Mouse (Mus musculus) layer of hippocampus, postnatal 14 days (tissue): ENCODE results near the gene Cavin1. TPM values are rescaled to one million over a fixed set of nuclear protein-coding genes. Genes with fewer than 3 reads are reported as not detected.

Experiments
- DNase-seq, 2 experiments: peaks; one replicate each; pipeline ENCODE4 v3.0.0; 2021 to 2022; ENCODE audit warnings: low spot score in 2 of 2, mixed read lengths in 1 of 2
- total RNA-seq, 2 experiments: library from RNA; stranded (reverse); gene quantifications; 2 replicates each; pipeline ENCODE4 v1.2.3; 2021

The Cavin1 gene
- total RNA-seq, 2 experiments from 2014 or later: 16.3 to 21.5 TPM

DNA sequence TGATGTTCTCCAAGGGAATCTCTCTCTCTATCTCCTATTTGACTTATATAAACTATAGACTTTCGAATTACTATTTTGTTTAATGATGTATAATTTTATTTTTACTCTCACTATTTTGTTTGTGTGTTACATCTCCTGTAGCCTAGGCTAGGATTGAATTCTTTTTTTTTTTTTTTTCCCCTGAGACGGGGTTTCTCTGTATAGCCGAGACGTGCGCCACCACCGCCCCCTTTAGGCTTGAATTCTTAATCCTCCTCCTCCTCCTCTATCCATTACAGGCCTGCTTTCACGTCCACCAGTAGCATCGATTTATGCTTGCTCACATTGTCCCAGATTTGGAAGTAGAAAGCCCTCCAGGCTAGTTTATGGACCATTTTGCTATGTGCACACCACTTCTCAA is 11.4 kb upstream of the Cavin1 start:
- DNase-seq: no peak

DNA sequence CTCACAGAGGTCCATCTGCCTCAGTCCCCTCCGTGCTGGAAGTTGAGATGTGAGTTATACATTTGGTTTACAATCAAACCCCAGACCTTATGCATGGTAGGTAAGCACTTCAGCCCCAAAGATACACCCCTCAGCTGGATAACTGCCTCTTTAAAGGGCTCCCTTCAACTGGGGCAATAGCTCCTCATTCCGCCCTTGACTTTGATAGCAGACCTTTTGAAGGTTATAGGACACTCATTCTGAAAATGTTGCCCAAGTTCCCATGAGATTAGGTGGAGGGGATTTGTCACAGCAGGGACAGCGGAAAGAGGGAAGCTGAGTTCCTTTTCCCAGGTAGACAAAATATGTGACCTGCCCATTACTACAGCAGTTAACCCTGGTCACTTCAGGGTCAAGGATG is 10.5 kb upstream of the Cavin1 start:
- DNase-seq: no peak

DNA sequence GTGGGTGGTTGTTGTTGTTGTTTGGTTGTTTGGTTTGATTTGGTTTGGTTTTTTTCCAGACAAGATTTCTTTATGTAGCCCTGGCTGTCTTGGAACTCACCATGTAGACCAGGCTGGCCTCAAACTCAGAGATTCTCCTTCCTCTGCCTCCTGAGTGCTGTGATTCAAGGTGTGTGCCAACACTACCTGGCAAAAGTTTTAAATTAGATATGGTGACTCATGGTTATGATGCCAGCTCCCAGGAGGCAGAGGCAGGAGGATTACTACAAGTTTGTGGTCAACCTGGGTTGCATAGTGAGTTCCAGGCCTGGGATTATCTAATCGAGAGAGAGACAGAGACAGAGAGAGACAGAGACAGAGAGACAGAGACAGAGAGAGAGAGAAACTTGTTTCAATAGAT is 9.8 kb upstream of the Cavin1 start:
- no peak for DNase-seq

DNA sequence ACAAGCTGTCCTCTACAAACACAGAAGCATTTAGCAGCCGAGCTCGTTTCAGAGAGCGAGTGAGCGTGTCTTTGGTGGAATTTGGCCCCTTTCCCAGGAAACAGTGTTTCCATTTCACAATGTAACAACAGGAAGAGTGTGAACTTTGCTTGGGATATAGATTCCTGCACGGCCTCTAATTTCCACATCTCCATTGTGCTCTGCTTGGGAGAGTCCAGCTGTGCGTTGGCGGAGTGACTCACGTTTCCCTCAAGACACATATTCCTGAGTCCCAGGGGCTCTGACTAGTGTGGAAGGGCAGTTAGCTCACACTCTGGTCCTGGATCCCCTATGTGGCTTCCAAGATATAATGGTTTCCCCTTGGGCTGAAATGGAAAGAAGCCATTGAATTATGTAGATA is 9.2 kb upstream of the Cavin1 start:
- no peak for DNase-seq

DNA sequence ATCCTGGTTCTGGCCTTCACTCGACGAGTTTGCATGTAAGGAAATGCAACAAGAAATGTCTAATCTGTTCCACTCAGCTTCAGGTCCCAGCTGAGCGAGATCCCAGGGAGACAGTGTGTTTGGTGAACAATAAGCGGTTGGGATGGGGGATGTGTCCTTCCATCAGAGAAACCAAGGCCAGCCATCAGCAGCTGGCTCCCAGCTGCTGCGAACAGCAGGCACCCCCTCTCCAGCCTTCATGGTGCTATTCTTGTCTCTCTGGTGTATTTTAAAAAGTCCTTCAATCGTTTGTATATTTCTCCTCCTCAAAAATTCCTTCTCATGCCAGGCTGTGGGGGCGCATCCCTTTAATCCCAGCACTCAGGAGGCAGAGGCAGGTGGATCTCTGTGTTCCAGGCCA is 4.6 kb upstream of the Cavin1 start:
- no peak for DNase-seq

DNA sequence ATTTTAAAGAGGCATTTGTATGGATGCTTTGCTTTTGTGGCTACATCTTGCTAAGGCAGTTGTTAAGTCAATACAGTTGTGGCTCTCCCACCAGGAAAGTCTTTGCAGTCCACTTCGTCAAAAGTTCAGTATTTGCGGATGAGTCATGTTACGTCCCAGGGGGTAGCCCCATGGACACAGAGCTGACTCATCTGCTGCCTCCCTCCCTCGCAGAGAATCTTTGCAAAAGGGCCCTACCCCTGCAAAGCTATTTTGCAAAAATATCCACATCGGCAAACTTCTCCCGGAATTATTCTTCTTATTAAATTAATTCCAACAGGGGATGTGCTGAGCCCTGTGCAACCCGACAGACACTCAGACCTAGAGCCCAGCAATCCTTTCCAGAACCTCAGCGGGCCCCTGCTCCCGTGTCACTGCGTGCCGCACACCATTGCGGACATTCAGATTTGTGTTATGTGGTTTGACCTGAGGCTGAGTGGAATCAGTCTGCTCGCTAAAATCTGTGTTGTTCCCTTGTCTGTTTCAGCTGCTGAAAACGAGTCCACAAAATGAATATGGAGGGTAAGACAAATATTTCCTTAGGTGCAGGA is 3.8 kb upstream of the Cavin1 start:
- no peak for DNase-seq

DNA sequence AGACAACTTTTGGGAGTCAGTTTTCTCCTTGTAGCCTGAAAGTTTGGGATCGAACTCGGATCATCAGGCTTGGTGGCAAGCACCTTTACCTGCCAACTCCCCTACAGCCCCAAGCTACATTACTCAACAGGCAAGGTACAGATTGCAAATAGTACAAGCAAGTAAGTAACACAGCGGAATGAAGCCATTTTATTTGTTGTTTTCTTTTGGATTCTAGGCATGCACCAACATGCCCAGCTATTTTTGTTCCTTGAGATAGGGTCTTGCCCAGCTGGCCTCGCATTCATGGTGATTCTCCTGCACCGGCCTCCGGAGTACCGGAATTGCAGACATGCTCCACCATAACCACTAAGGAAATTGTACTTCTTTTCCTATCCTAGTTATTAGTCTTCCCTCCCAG is 2.6 kb upstream of the Cavin1 start:
- no peak for DNase-seq

DNA sequence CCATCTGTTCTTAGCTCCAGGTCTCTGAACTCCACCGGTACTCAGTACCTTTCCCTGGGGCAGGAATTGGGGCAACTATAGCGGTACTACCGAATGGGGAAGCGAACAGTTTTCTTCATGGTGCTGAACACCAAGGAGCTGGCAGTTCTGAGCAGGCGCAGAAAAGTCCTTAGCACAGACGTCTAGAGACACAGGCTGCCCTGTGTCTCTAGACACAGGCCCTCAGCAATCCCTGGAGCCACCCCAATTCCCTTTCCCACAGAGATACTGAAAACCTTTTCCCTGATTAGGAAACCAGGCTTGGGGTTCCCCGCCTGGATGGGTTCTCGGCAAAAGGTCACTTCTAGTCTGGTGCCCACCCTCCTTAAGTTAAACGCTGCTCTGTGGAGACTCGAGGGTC is 768 bp upstream of the Cavin1 start:
- no peak for DNase-seq

DNA sequence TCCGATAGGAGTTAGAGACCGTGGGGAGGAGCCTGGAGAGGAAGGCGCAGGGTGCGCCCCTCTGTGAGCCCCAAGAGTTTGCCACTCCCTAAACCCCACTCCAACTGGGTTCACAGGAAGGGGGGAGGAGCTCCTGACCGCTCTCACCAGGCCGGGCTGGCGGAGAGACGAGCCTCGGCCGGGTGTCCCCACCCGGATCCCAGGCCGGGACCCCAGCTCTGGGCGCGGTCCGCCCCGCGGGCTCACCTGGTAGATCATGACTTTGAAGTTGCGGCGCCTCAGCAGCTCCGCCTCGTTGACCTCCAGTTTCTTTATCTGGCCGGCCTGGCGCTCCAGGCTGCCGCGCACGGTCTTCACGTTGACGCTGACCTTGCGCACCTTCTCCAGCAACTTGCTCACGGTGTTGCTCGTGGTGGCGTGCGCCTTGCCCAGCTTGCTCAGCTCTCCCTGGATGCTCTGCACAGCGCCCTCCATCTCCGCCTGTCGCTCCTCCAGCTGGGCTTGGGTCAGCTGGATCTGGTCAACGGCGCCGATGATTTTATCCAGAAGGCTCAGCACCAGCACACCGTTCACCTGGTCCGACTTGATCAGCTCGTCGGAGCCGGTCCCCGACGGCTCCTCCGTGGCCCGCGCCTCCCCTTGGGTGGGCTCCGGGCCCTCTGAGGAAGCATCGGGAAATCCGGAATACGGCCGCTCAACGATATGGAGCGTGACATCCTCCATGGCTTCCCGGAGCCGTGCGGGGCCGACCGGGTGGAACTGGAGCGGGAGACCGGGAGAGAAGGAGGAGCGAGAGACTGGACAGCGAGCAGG is 737 bp downstream of the Cavin1 start:
- DNase-seq: no peak

DNA sequence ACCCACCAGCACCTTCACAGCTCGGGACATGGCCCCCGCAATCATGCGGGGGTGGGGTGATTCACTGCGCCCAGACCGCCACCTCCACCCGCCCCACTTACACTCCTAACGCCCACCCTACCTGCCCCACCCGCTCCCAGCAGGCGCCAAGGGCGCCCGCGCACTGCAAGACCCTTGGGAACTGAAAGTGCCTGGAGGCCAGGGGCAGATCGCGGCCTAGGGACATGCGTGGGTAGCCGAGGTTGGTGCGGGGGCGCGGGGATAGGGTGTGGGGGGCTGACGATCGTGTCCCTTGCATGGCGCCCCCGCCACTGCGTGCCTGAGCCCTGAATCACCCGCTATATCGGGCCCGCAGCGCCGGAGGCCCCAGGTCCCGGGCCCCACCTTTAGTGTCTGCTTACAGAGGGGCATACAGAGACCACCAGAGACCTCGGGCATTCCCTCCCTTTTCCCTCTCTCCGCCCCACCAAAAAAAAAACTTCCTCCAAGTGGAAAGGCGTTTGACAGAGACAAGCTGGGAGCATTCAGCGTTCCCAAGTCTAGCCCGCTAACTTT is 1.4 kb downstream of the Cavin1 start:
- DNase-seq: no peak

DNA sequence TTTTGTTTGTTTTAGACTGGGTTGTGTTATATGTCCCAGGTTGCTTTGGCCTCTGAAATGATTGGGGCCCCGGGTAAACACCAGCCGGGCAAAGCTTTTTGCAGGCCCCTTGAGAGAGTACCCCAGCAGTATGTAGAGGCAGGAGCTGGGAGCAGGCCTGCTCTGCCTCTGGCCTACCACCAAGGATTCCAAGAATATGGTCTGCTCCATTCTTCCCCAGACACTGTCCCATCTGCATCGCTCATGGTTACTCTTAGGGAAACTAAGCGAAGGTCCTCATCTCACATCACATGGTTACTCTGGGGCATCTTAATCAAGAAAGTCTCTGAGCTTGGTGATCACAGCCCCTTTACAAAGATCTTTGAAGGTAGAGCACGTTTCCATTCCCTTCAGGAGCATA is 2.2 kb downstream of the Cavin1 start:
- DNase-seq: no peak

DNA sequence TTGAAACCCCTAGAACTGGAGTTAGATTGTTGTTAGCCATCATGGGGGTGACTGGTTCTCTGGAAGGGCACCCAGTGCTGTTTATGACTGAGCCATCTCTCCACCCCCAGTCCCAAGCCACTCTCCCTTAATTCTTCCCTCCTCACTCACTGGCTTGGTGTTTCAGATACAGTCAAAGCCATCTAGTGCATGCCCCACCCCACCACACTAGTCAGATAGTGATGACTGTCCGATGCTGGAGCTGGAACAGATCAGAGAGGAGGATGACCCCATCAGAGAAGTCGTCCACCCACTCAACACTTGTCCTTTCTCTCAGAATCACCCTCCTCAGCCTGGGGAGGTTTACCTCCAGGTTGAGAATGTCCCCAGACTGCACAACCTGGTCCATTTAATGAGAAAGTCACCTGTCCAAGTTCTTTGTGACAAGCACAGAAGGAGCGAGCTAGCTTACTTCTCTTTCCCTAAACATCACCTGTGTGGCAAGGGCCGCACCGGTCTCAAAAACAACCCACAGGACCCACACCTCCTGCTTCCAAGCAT is 2.7 kb downstream of the Cavin1 start:
- no peak for DNase-seq

DNA sequence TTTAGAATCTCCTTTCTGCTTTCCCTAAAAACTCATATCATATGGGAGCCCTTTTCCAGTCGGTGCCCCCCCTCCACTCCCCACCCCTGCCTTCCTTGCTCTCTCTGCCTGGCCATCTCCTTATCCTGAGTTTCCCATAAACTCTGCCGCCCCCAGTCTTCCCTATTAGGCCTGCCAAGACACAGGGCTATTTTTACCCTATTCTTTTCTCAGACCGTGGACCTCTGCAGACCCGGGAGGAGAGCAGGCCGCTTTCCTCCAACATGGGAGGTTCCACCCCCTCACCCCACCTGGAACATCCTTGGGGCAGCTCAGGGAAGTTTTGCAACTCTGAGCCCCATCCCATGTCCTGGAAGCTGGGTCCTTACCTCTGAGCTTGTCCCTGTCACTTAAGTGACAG is 3.3 kb downstream of the Cavin1 start:
- no peak for DNase-seq

DNA sequence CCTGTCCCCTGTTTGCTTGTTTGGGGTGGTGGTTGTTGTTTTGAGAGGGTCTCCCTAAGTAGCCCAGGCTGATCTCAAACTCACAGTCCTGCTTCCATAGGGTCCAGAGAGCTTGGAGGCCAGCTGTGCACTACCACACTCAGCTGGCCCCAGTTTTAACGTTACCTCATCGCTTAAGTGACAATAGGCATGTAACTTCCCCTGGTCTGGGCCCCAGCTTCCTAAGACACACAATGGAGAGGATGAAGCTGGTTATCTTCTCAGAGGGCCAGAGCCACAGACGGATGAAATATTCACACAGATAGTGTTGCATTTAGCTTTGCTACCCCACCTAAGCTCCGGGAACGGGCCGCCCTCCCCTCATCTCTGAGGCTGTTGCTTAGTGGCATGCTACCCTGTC is 4.9 kb downstream of the Cavin1 start:
- DNase-seq: no peak

DNA sequence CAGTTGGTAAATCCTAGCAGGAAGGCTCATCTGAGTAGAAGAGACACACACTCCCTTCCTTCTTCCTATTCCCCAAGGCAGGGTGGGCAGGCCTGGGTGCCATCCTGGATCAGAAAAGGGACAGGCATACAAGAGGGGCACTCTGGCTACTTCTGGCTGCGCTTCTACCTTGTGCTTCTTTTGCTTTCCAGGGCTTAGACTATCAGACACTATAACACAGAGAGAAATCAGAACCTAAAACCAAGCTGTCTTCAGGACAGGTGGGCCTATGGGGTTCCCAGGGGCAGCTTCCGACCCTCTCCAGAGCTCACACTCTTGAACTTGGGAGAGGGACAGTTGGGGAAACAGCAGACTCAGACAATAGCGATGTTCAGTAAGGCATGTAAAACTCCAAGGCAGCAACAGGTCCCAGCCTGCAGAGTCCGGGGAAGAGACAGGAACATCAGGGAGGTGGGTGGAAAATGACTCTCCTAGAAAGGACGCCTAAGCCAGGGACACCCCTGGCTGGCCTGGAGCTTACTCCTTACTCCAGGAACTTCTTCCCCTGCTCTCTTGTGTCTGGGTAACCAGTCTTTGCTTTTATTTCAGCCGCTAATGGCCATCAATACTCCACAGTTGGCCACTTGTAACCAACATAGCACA is 5.7 kb downstream of the Cavin1 start:
- no peak for DNase-seq

DNA sequence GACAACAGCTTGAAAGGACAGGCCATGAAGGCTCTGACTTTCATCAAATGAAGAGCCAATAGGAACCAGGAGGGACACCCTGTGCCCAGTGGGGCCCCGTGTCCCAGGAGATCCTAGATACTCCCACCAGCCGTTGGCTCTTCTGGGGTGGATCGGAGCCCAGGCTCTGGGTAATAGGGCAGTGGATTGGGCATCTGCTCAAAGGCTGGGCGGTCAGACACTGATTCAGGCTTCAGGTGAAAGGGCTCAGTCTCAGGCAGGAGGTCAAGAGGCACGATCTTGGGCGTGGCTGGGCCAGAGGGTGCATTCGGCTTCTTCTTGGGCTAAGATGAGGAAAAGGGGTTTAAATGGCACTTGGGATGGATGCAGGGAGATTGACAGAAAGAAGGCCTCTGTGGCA is 6.5 kb downstream of the Cavin1 start:
- DNase-seq: no peak

DNA sequence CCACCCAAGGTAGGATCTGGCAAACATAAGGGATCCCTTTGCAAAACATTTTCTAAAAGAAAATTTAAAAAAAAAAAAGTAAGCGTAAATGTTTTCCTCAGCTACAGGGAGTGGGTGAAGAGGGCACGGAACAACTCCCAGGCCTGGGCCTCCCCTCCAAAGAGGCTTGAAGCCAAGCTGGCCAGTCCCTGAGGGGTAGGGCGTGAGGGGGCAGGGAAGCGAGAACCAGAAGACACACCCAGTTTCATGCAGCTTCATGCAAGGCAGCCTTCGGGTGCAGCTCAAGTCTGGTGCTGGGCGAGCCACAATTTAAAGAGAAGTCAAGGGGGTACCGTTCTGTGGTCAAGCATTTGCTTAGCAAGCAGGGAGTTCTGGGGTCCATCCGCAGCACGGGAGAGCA is 7.0 kb downstream of the Cavin1 start:
- DNase-seq: no peak

DNA sequence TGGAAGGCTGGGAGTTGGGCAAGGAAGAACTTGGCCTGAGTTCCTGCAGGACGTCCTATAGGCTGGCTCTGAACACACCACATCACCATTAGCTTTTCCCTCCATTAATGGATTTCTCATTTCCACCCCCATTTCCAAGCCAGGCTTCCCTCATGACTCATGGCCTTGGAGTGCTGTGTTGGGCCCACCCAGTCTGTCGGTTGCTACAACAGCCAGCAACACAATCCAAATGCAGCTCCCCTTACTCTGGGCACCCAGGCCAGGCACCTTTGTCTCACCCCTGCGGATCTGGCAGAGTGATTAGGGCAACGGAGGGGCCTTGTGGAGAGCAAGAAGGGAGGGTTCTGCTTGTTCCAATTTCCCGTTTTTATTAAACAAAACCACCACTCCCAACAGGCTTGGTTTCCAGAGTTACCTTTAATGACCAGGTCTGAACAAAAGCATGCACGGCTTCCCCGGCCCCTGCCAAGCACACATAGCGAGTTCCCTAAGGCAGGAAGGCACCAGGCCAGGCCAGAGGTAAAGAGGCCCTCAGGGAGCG is 8.2 kb downstream of the Cavin1 start:
- no peak for DNase-seq

DNA sequence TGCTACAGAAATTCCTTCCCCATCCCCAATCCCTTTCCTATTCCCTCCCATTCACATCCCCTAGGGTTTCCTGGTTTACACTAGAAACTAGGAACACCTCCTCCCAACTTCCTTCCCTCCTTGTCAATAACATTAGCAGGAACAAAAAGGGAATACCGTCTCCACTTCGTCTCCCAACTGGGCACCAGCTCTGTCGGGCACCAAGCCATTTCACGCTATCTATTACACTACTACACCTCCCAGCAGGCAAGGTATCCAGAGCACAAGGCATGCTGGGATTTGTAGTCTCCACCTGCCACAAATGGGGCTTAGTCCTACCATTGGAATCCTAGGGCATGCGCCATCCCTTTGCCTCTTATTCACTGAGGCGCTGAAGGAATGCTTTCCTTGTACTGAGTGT is 10.1 kb downstream of the Cavin1 start:
- peak in 1 of 2 experiments; percentile 39 for DNase-seq

DNA sequence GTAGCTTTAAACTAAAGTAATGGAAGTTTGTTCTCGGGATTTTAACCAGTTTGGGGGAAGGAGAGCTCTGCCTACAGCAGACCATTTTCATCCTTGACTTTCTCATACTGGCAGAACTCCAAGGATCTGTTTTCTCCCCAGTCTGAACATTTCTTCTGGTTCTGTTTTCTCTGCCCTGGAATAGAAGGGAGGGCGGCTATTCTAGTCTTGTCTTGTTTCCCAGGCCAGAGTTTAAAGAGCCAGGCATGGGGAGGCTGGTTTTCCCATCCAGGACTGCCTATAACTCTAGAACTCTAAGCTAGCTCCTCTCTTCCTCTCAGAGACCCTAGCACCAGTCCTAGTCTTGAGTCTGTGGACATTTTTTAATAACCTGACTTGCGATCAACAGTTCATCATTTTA is 10.9 kb downstream of the Cavin1 start:
- no peak for DNase-seq

DNA sequence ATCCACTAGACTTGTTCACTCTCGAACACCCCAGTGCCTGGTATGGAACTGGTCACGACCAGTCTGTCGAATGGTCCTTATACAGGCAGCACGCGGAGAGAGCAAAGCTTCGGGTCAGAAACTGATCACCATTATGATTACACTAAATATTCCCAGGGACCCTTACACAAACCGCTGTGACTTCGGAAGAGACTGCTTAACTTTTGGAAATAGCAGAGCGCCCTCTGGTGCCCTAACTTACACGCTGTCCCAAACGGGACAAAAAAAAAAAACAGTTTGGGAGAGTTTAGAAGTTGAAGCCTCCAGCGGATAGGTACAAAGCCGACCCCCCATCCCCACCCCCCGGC is 11.2 kb downstream of the Cavin1 start:
- DNase-seq: peak; percentile 51 to 59
